Mouse (Mus musculus): ENCODE results near the gene Cs. TPM values are rescaled to one million over a fixed set of nuclear protein-coding genes. Genes with fewer than 3 reads are reported as not detected.
"Not testable (repeated sequence)": the region's sequence is repeated elsewhere in the genome, so short reads cannot be mapped to it uniquely, and the experiment has no call there.

Gene Cs
- total RNA-seq, 4 experiments from 2014 or later = 221 to 239 (median 230) TPM

DNA sequence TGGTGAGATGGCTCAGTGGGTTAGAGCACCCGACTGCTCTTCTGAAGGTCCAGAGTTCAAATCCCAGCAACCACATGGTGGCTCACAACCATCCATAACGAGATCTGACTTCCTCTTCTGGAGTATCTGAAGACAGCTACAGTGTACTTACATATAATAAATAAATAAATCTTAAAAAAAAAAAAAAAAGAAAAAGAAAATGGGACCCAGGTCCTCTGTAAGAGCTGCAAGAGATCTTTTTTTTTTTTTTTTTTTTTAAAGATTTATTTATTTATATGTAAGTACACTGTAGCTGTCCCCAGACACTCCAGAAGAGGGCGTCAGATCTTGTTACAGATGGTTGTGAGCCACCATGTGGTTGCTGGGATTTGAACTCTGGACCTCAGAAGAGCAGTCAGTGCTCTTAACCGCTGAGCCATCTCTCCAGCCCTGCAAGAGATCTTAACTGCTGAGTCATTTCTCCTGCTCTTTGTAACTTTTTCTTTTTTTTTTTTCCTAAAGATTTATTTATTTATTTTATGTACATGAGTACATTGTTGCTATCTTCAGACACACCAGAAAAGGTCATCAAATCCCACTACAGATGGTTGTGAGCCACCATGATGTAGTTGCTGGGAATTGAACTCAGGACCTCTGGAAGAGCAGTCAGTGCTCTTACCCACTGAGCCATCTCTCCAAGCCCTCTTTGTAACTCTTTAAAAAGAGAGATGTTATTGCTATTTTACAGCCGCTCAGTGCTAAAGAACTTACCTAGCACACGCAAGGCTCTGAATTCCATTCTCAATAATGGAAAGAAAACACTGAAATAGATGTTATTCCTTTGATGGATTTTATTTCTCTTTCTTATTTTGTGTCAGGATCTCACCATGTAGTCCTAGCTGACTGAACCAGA, 4.9 kb upstream of the Cs start:
- DNase-seq (ENCODE audit: low spot score in 2 of 2) = not testable (repeated sequence)

DNA sequence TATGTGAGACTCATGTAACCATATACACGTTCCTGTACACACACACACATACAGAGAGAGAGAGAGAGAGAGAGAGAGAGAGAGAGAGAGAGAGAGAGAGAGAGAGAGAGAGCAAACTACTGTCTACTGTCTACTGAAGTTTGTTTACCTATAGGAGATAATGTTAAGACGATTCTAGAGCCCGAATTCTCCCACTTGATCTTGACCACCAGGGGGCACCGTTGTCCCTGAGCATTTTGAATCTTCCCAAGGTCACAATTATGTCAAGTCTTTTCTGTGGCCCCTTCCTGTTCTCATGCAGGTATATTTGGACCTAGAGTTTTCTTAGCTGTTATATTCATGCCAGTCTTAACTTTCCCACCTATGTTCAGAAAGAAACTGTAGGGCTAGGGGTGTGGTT, 2.0 kb upstream of the Cs start:
- peak in 1 of 2 experiments; percentile 36 for DNase-seq (ENCODE audit: low spot score in 2 of 2)

DNA sequence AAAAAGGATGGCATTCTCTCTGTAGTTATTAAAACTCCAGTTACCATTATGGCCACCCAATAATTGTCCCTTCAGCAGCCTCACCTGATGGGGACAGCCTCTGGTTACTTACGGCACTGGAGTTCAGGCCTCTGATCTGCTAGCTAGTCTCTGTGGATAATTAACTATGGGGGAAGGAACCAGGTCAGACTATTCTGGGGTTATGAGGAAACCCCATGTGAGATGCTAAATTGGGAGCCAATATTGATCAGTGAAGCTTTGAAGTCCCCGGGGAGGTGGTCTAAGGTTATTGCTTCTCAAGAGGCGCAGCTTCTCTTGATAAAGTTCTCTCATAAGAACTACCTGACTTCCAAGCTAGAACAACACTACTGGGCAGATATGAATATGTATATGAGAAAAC, 1.3 kb upstream of the Cs start:
- DNase-seq (ENCODE audit: low spot score in 2 of 2) = no peak

DNA sequence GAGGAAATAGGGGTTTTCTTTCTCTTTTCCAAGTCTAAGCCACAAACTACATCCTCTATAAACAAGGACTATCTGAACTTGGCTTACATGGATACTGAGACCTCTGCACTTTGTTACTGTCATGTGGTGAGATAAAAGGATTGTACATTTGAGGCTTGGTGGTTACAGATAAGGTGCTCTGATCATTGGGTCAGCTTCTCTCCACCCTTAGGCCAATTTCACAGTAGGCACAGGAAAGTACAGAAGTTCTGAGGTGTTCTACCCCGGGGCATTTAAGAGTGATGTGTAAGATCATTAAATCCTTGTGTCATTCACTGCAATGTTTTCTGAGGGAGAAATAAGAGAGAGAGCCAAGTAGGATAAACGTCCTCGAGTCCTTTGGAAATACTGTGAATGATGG, 937 bp upstream of the Cs start:
- DNase-seq (ENCODE audit: low spot score in 2 of 2) = no peak

DNA sequence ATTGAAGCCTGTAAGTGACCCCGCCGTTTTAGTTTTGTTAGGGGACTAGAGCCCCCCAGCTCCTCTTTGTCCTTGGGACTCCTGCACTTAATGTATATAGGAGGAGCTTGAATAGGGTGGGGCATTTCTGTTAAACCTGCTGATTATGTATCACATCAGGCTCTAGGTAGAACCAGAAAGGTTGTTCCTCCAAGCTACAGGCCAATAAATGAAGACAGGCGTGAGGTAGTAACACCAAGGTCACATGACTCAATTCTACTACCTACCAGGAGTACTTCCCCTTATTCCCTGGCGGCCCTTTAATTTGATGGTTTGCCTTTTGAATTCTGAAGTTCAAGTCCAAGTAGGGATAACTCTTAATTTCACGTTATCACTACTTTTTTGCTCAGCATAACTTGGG, 881 bp downstream of the Cs start:
- no peak for DNase-seq (ENCODE audit: low spot score in 2 of 2)

DNA sequence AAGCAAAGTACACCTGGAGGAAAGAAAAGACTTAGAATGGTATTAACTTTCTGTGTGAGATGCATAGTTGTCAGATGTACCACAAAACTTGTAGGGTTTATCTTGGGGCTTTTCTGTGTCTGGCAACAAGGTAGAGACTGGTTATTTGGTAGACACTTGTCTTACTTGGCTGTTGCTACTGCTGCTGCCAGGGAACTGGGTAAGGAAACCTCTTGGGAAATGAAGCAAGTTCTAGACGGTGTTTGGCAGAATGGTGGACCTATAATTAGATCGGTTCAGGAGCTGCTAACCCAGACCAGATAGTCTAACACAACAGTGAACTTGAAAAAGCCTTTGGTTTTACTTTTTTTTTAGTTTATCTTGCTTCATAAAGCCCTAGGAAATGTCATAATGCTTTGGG, 1.4 kb downstream of the Cs start:
- no peak for DNase-seq (ENCODE audit: low spot score in 2 of 2)

DNA sequence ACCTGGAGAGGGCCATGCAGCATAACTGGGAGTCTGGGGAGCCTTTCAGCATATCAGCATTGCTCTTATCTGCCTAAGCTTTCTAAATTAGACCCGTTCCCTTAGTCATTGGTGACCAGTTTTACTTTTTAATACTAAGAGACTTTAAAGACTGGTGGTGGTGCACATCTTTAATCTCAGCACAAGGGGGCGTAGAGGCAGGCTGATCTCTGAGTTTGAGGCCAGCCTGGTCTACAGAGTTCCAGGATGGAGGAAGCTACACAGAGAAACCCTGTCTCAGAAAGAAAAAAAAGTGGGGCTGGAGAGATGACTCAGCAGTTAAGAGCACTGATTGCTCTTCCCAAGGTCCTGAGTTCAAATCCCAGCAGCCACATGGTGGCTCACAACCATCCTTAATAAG, 2.7 kb downstream of the Cs start:
- no peak for DNase-seq (ENCODE audit: low spot score in 2 of 2)

DNA sequence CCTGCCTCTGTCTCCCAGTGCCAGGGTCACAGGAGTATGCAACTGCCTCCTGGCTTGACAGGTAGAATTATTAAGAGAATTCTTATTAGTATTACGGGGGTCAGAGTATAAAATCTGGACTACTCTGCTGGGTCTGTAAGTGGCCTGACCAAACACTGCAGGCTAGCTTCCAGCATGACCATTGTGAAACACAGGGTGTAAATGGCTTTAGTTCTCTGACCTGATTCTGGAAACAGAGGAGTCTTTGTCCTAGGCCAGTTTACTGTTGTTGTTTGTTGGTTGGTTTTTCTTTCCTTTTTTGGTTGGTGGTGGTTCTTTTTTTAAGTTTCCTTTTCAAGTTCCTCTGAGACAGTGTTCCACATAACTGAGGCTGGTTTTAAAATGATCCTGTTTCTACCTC, 5.9 kb downstream of the Cs start:
- no peak for DNase-seq (ENCODE audit: low spot score in 2 of 2)

DNA sequence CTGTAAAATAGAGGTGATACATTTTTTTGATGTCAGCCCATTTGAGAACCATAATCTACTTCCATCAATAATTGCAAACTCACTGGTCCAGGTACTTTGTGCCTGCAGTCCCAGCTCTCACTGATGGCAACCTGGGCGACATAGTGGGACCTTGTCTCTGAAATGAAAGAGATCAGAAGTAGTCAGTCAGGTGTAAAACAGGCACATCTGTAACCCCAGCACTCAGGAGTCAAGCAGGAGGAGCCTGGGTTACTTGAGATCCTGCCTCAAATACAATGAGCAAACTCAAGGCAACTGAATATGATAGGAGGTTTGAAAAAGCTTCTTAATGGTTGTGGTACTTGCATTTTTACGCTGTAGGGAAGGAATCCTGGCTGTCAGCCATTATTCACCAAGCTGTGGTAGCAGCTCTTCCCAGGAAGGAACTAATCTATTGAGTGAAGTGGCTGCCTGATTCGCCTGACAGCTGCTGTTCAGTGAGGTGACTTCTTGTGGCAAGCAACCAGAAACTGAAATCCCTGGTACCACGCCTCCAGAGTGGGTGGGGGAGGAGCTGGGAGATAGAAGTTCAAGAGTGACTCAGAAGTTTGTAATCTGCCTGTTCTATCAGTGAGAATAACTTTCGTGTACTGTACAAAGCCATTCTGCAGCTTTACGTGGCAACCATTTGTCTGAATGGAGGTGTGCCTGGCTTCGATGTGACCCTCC, 7.2 kb downstream of the Cs start:
- peak; percentile 37 to 72 for DNase-seq (ENCODE audit: low spot score in 2 of 2)

DNA sequence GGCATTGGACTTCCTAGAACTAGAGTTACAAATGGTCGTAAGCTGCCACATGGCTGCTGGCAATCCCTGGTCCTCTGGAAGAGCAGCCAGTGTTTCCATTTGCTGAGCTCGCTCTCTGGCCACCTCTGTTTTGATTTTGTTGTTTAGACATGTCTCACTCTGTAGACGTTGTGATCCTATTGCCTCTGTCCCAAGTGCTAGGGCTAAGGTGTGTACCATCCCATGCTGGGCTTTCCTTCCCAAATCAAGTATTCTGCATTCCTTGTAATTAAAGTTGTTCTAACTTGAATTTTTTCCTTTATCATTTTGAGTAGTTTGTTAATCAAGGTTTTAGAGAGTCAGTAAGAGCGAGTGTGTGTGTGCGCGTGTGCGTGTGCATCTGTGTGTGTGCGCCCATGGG, 10.0 kb downstream of the Cs start:
- DNase-seq (ENCODE audit: low spot score in 2 of 2) = no peak

DNA sequence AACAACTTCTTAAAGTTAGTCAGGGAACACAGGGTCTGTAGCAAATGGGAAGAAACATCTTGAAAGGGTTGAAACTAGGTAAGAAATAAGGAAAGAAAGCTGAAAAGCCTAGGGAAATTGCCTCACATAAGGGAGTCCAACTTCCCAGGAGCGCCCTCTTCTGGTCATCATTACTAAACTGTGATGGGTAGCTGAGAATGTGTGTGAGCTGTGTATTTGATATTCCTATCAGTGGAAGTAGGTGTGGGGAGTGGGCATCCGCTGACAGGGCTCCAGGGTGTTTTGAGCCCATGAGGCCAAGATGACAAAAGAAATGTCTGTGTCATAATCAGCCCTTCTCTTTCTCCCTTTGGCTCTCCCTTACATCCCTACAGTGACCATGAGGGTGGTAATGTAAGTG, 21.3 kb downstream of the Cs start:
- DNase-seq (ENCODE audit: low spot score in 2 of 2) = no peak

DNA sequence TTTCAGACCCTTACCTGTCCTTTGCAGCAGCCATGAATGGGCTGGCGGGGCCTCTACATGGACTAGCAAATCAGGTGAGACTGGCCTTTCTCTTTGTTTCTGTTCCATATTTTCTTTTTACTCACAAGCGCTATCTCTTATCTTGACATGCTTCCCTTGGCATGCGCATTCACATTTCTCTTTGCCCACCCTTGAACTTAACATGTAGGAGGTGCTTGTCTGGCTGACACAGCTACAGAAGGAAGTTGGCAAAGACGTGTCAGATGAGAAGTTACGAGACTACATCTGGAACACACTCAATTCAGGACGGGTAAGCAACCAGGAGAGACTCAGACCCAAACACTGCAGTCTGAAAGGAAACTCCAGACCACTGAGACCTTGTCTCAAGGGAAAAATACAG, 21.7 kb downstream of the Cs start:
- no peak for DNase-seq (ENCODE audit: low spot score in 2 of 2)

DNA sequence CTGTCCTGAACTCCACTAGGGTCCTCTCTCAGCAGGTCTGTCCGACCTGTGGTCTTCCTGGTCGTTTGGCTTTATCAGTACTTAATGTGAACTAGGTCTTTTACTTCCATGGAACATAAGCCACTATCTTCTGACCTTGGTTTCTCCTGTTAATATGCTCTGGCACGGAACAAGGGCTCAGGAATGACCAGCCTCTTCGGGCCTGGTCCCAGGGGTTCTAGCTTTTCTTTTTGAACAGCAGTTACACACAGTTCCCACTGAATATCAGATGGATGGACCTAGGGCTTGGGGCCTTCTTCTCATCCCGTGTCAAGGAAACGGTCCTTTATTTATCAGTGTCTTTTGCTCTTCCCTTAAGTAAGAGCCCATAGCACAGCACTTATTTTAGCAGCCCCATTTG, 24.3 kb downstream of the Cs start:
- no peak for DNase-seq (ENCODE audit: low spot score in 2 of 2)

DNA sequence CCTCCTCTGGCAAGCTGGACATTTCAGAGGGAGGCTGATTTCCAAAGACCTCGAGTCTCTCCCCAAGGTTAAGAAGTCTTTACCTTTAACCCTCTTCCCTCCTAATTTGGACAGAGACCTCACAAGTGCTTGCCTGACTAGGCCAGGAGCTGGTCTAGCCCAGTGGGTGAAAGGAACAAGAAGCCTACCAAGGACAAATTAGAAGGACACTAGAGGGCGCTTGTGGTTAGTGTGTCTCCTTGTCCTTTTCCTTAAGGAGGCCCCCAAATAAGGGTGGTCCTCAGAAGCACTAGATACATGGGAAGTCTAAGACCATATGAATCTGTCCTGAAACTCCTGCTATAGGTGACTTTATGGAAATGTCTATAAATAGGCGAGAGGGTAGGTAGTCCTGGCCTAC, 25.0 kb downstream of the Cs start:
- no peak for DNase-seq (ENCODE audit: low spot score in 2 of 2)

DNA sequence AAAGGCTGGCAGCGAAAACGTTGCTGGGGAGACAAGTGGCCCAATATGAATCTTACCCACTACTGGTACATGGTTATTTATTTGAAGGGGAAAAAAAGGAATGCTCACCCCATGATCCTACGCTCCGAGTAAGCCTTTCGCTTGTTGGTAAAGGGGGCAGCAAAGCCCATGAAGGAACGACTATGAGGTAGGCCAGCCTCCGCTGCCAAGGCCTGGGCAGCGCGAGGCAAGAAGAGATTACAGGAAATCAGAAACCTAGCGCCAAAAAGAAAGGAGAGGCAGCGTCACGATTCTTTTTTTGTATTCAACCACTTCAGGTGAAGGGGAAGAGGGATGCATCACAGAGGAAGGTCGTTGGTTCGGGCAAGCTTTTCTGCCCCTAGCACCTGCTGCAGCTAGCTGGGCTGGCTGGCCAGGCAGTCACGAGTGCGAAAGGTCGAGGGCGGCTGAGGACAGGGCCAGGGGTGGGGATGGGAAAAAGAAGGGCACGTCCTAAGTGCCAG, 30.4 kb downstream of the Cs start:
- peak in 1 of 2 experiments; percentile 50 for DNase-seq (ENCODE audit: low spot score in 2 of 2)

DNA sequence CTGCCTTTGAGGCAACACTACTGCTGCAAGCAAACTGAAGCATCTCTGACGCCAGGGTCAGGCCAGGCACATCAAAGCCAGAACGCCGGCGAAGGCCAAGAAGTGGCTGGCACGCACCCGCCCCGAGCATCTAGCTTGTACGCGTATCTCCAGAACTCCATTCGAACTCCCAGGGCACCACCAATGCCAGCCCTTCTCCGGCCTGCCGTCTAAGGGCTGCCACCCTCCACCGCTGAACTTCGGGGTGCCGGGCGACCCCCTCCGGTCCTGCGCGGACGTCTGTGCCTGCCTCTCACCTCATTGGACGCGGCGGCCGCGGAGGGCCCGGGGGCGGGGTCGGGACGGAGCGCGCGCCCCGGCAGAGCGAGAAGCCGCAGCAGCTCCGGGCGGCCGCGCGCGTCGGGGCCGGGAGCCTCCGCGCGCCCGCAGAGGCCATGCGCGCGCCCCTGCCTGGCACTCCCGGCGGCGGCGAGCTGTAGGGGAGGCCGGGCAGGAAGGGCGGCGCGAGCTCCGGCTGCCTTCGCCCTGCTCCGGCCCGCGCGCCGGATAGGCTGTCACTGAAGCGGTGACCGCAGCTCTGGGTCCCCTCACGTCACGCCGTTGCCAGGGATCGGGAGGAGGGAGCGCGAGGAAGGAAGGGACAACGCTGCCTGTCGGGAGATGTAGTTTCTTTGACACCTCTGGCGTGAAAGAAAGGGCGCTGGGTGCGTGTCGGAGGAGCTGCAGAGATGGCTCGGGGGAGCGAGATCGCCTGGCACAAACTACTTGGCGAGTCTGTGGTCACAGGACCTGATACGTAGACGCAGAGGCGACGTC, 31.1 kb downstream of the Cs start, which contains the start of gene Coq10a:
Gene Coq10a, minus strand, starts transcription at position 596 of the 816 bp plus-strand sequence.
- peak; percentile 87 to 96 for DNase-seq (ENCODE audit: low spot score in 2 of 2)

DNA sequence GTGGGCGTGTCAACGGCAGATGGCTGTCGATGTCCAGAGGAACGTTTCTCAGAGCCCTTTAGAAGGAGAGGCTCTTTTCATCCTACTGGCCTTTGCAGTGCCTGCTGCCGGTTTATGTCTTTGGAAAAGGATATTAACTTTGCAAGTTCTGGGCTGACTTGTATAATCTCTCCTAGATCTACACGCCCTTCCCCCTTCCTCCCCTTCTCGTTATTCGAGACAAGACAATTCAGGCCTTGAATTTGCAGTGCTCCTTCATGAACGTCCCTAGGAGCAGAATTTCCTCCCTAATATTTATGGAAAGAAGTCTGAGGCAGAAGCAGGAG, 31.6 kb downstream of the Cs start:
- no peak for DNase-seq (ENCODE audit: low spot score in 2 of 2)

DNA sequence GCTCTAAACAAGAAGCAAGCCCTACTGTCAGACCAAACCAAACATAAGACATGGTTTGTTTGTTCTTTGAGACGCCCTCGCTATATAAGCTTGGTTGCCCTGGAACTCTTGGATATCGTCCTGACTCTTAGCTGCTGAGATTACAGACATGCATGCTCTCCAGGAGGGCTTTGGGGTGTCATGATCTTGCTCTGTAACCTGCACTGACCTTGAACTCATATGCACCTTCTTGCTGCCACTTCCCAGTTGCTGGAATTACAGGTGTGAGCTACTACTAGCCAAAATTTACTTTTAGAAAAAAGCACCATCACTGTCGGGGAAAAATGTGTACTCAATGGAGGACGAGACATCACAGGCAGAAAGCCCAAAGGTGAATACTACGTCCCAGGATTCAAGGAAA, 32.1 kb downstream of the Cs start:
- DNase-seq (ENCODE audit: low spot score in 2 of 2) = no peak

DNA sequence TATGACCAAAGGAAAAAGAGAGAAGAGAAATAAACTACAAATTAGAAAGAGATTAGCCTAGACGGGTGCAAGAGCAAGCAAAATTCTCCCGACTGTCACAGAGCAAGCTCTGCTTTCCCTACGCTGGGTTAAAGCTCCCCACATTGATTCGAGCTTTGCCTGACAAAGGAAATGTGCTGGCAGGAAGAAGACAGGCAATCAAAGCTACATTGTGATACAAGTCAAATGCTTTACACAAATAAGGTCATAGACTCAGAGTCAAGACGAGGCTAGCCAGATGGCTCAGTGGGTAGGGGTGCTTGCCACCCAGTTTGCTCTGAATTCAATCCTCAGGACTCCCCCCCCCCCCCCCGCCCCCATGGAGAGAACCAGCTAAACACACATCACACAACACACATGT, 32.5 kb downstream of the Cs start:
- DNase-seq (ENCODE audit: low spot score in 2 of 2) = no peak

DNA sequence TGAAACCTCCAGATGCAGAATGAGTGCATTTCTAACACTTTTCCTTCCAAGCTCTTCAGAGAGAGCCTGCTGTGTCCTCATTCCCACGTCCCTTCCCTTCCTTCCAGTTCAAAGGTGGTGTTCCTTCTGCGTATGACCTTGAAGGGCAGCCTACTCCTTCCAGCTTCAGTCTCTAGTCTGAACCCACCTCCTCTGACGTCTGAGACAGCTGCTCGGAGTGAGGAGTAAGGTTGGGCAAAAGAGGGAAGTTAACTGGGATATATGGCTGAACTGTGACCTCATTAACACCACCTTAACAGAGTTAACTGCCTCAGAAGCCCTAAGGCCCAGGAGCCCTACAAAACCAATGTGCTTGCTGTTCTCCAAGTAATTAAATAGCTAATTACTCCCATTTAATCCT, 33.1 kb downstream of the Cs start:
- no peak for DNase-seq (ENCODE audit: low spot score in 2 of 2)

DNA sequence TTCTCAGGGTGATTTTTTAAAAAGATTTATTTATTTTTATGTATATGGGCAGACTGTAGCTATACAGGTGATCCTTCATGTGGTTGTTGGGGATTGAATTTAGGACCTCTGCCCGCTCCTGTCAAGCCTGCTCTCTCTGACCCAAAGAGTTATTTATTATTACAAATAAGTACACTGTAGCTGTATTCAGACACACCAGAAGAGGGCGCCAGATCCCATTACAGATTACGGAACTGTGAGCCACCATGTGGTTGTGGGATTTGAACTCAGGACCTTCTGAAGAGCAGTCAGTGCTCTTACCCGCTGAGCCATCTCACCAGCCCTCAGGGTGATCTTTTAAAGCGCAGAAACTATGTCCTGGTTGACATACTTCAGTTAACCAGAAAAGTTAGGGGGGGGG, 34.6 kb downstream of the Cs start:
- DNase-seq (ENCODE audit: low spot score in 2 of 2) = no peak
